Mouse (Mus musculus) forebrain, postnatal 0 days (tissue): ENCODE measurements around the gene Fam222b. TPM values are rescaled to one million over a fixed set of nuclear protein-coding genes. Genes with fewer than 3 reads are reported as not detected.
"Not testable (repeated sequence)": the region's sequence is repeated elsewhere in the genome, so short reads cannot be mapped to it uniquely, and the experiment has no call there.

ENCODE experiments used
- ATAC-seq: fragments of 200-750 bp; cut with Nextera tagmentation; 2 replicates; pipeline ENCODE4 v1.8.0; 2017; ENCODE audit warnings: mild to moderate bottlenecking, moderate library complexity
- DNase-seq: peaks from one replicate; pipeline ENCODE4 v3.0.0-alpha.2; 2015
- H3K27ac ChIP-seq: fragments of 300-500 bp; sonication (generic); 2 replicates; pipeline ENCODE4 v1.5.1; 2014; ENCODE audit warnings: low read depth, mild to moderate bottlenecking, antibody characterized with exemption, low read length, moderate library complexity, mixed read lengths
- H3K27me3 ChIP-seq: fragments of 300-500 bp; sonication (generic); 2 replicates; pipeline ENCODE4 v1.6.1; 2014; ENCODE audit warnings: mild to moderate bottlenecking, low read length, mixed read lengths; ENCODE audit not compliant: insufficient read depth
- H3K36me3 ChIP-seq: fragments of 300-500 bp; sonication (generic); 2 replicates; pipeline ENCODE4 v1.6.1; 2014; ENCODE audit warnings: mild to moderate bottlenecking, moderate library complexity; ENCODE audit not compliant: insufficient read depth
- H3K4me1 ChIP-seq: fragments of 300-500 bp; sonication (generic); 2 replicates; pipeline ENCODE4 v1.6.1; 2014; ENCODE audit warnings: antibody characterized with exemption; ENCODE audit not compliant: insufficient read depth
- H3K4me2 ChIP-seq: fragments of 300-500 bp; sonication (generic); 2 replicates; pipeline ENCODE4 v1.6.1; 2014; ENCODE audit warnings: low read depth, mild to moderate bottlenecking, moderate library complexity
- H3K4me3 ChIP-seq: fragments of 300-500 bp; sonication (generic); 2 replicates; pipeline ENCODE4 v1.5.1; 2014; ENCODE audit warnings: low read depth, low read length, mixed read lengths
- H3K9ac ChIP-seq: fragments of 300-500 bp; sonication (generic); 2 replicates; pipeline ENCODE4 v1.6.1; 2014; ENCODE audit warnings: mild to moderate bottlenecking
- H3K9me3 ChIP-seq: fragments of 300-500 bp; sonication (generic); 2 replicates; pipeline ENCODE4 v1.6.1; 2016; ENCODE audit warnings: low read length
- CTCF ChIP-seq: sonication (generic); IDR thresholded peaks from 2 replicates; pipeline ENCODE4 v1.5.1; 2016; ENCODE audit warnings: antibody characterized with exemption, control low read depth, low read depth
- WGBS: fragments of 180-500 bp; shearing (Covaris S2); extraction: QIAGEN DNeasy Blood & Tissue Kit; methylation state at CpG from one replicate; pipeline ENCODE4 v1.1.7; 2014; 5-methylcytosine and 5-hydroxymethylcytosine counted together
- polyA plus RNA-seq: library from polyadenylated mRNA; unstranded; fragments of >200 nt; fragmentation: Nextera tagmentation; extraction: Ambion mirVana; gene quantifications from 2 replicates; pipeline ENCODE4 v1.2.1, GENCODE M21; 2015
- total RNA-seq: library from RNA; depleted of rRNA; stranded (reverse); fragments of >200 nt; gene quantifications from 2 replicates; pipeline ENCODE4 v1.2.3, GENCODE M21; 2014

The Fam222b gene
- total and polyA plus RNA-seq, 2 experiments from 2014 or later: 24.0 to 24.6 TPM

DNA sequence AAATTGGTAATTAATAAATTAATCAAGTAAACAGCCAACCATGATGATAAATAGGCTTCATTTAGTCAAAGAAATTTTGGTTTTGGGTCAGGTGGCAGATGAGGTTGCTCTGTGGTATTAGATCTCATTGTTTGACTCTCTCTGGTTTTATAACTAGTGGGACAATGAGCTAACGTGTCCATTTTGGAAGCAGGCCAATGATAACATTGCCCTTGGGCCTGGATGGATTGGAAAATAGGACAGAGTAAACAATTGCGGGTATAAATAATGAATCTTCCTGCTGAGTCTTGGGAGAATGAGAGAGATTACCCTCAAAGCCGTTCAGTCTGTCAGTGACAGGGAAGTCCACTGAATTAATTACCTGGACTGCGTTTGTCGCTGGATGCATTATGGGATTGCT, 26.7 kb downstream of the Fam222b start:
- Histone ChIP-seq H3K9me3 (no peaks in the 10 kb centered on the region), H3K36me3 (no peaks in the 10 kb centered on the region), H3K4me1 (peaks cover 16% of the 10 kb centered on the region; the same call in 1 of the 2 replicates), H3K9ac (no peak overlapping the region), H3K27me3 (no peaks in the 10 kb centered on the region), H3K27ac (no peak overlapping the region), H3K4me3 (no peak overlapping the region), H3K4me2 (no peak overlapping the region)
- no peak for TF ChIP-seq CTCF
- DNase-seq (no peak), ATAC-seq (no peak)
- 47% methylated on average over 5 of the region's 5 CpGs for WGBS

GRCm38 (mm10) chr11:78122815-78123214, 28.4 kb downstream of the Fam222b start:
- no peak overlapping the region for H3K4me2 ChIP-seq
- ATAC-seq (no peak), DNase-seq (no peak)
- H3K27ac ChIP-seq: no peak overlapping the region
- 90% methylated on average over 4 of the region's 4 CpGs for WGBS
- no peak overlapping the region for H3K9ac ChIP-seq
- no peaks in the 10 kb centered on the region for H3K9me3 ChIP-seq
- H3K36me3 ChIP-seq: no peaks in the 10 kb centered on the region
- H3K4me3 ChIP-seq: no peak overlapping the region
- TF ChIP-seq CTCF: no peak
- 0 out of 2 replicates have a peak, but pooled peaks cover 7% of the 10 kb centered on the region for H3K4me1 ChIP-seq
- H3K27me3 ChIP-seq: no peaks in the 10 kb centered on the region

DNA sequence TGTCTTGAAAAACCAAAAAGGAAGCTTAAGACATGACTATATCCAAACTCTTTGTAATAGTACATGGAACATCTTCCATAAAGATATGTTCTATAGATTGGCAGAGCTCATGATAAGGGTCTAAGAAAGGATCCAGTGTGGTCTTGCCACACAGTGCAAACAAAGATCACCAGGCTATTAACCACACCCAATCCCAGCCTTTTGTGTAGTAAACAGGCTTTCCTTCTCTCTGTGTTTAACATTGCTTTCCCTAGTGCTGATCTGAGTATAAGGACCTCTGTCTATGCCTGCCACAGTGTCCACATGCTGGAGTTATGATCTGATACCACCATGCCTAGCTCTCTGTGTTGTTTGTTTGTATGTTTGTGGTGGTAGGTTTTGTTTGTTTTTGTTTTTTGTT, 29.3 kb downstream of the Fam222b start:
- H3K36me3 ChIP-seq: no peaks in the 10 kb centered on the region
- ATAC-seq: no peak

GRCm38 (mm10) chr11:78125691-78126090, 31.2 kb downstream of the Fam222b start:
- no peak for DNase-seq
- no peak for TF ChIP-seq CTCF
- H3K4me3 ChIP-seq: no peak overlapping the region
- WGBS: 77% methylated on average over 6 of the region's 6 CpGs
- no peak overlapping the region for H3K4me2 ChIP-seq
- no peak overlapping the region for H3K9ac ChIP-seq
- no peaks in the 10 kb centered on the region for H3K4me1 ChIP-seq
- no peaks in the 10 kb centered on the region for H3K9me3 ChIP-seq
- H3K36me3 ChIP-seq: no peaks in the 10 kb centered on the region
- no peak overlapping the region for H3K27ac ChIP-seq
- ATAC-seq: no peak
- no peaks in the 10 kb centered on the region for H3K27me3 ChIP-seq

More for the DNA sequence above, 29.3 kb downstream of the Fam222b start:
- Histone ChIP-seq H3K9me3 (no peaks in the 10 kb centered on the region), H3K27ac (no peak overlapping the region), H3K9ac (no peak overlapping the region), H3K27me3 (no peaks in the 10 kb centered on the region), H3K4me3 (no peak overlapping the region), H3K4me1 (0 out of 2 replicates have a peak, but pooled peaks cover 2% of the 10 kb centered on the region), H3K4me2 (no peak overlapping the region)
- TF ChIP-seq CTCF: no peak
- DNase-seq: no peak

DNA sequence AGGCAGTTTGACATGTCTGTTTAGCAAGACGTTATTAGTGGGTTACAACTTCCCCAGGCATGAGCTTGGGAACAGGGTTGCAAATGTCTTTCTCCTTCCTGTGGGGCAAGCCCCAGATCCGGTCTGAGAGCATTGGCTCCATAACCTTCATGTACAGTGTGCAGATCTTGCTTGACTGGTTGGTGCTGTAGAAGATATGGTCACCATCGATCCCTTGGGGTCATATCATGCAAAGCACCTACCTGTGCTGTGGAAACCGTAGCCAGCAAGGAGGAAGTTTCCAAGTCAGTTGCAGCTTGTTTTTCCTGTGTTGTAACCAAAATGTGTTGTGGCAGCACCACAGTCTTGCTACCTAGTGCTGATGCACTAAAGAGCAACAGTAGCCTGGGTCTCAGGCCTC, 32.3 kb downstream of the Fam222b start:
- ATAC-seq: no peak
- no peak overlapping the region for H3K4me2 ChIP-seq
- H3K27me3 ChIP-seq: no peaks in the 10 kb centered on the region
- H3K9ac ChIP-seq: no peak overlapping the region
- no peak overlapping the region for H3K27ac ChIP-seq
- H3K9me3 ChIP-seq: no peaks in the 10 kb centered on the region
- no peaks in the 10 kb centered on the region for H3K4me1 ChIP-seq
- no peak for TF ChIP-seq CTCF
- H3K36me3 ChIP-seq: no peaks in the 10 kb centered on the region
- WGBS: 86% methylated on average over 4 of the region's 4 CpGs
- no peak for DNase-seq
- no peak overlapping the region for H3K4me3 ChIP-seq

DNA sequence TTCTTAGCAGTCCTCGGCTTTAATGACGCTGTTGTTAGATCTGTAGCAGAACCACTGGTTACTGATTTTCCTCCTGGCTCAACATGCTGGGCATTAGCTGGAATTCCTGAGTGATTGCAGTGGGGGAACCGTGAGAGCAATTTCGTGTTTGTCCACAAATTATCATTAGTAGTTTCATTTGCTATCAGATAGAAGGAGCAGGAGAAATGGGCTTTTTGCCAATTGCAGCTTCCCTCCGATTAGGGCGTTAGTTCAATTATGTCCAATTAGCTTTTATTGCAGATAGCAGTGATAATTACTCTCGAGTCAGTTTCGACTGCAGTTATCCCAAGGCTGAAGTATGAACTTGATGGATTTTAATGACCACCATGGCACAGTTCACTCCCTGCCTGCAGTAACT, 35.0 kb downstream of the Fam222b start:
- Histone ChIP-seq H3K9me3 (no peaks in the 10 kb centered on the region), H3K27me3 (no peaks in the 10 kb centered on the region), H3K4me2 (no peak overlapping the region), H3K4me3 (no peak overlapping the region), H3K27ac (no peak overlapping the region), H3K4me1 (no peaks in the 10 kb centered on the region), H3K36me3 (no peaks in the 10 kb centered on the region), H3K9ac (no peak overlapping the region)
- DNase-seq (no peak), ATAC-seq (no peak)
- TF ChIP-seq CTCF: no peak
- WGBS: 31% methylated on average over 8 of the region's 8 CpGs

DNA sequence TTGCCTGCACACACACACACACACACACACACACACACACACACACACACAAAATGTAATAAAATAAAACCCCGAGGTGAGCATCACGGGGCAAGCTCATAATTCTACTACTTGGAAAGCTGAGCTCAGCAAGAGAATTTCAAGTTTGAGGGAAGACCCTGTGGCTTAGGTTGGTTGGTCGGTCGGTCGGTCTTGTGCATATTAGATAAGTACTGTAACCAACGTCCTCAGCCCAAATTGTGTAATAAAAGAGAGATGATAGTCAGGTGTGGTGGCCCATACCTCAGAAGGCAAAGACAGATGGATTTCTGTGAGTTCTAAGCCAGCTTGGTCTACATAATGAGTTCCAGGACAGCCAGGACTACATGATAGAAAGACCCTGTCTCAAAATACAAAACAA, 39.5 kb downstream of the Fam222b start:
- Histone ChIP-seq H3K27ac (no peak overlapping the region), H3K36me3 (no peaks in the 10 kb centered on the region), H3K9me3 (no peaks in the 10 kb centered on the region), H3K4me1 (no peaks in the 10 kb centered on the region), H3K9ac (no peak overlapping the region), H3K4me2 (no peak overlapping the region), H3K4me3 (no peak overlapping the region), H3K27me3 (no peaks in the 10 kb centered on the region)
- no peak for DNase-seq
- 92% methylated on average over 6 of the region's 6 CpGs for WGBS
- no peak for TF ChIP-seq CTCF
- ATAC-seq: no peak

DNA sequence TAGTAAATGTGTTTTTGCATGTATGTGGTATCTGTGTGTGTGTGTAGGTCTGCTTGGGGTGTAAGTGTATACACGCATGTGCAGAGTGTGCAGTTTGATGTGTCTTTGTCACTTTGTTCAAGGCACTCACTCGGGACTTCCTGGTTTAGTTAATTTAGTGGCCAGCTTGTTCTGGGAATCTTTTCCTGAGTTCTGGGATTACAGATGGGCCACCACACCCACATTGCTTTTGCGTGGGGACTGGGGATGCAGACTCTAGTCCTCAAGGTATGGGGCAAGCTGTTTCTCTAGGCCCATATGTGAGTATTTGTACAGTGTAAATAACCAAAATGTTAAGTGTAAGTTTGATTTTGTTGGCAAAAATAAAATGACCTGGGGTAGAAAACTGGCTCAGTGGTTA, 39.9 kb downstream of the Fam222b start:
- Histone ChIP-seq H3K36me3 (no peaks in the 10 kb centered on the region), H3K9ac (no peak overlapping the region), H3K4me3 (no peak overlapping the region), H3K27ac (no peak overlapping the region), H3K9me3 (no peaks in the 10 kb centered on the region), H3K27me3 (no peaks in the 10 kb centered on the region), H3K4me2 (no peak overlapping the region), H3K4me1 (no peaks in the 10 kb centered on the region)
- ATAC-seq (no peak), DNase-seq (no peak)
- WGBS: 90% methylated on average over 3 of the region's 3 CpGs
- TF ChIP-seq CTCF: no peak

GRCm38 (mm10) chr11:78135314-78135713, 40.9 kb downstream of the Fam222b start:
- not testable (repeated sequence) for H3K27me3 ChIP-seq, ATAC-seq, H3K4me3 ChIP-seq, DNase-seq, H3K4me2 ChIP-seq, H3K4me1 ChIP-seq, H3K27ac ChIP-seq, H3K36me3 ChIP-seq, H3K9me3 ChIP-seq, H3K9ac ChIP-seq
- WGBS: 93% methylated on average over 7 of the region's 7 CpGs
